Mouse (Mus musculus) telencephalon, adult 2 months (tissue): Measurements from ENCODE around the gene Cmah.
"Not testable (repeated sequence)": the region's sequence is repeated elsewhere in the genome, so short reads cannot be mapped to it uniquely, and the experiment has no call there.

Experiments
- DNase-seq: peaks from one replicate; pipeline ENCODE4 v3.0.0-alpha.2; 2011; ENCODE audit warnings: low read depth, low spot score

Cmah gene

GRCm38 (mm10) chr13:24340462-24340861, 13.3 kb downstream of the Cmah start:
- DNase-seq: no peak

- DNase-seq: no peak
Measured at GRCm38 (mm10) chr13:24342091-24342490, 14.9 kb downstream of the Cmah start.

GRCm38 (mm10) chr13:24353004-24353403, 25.8 kb downstream of the Cmah start:
- no peak for DNase-seq

- no peak for DNase-seq
Measured at GRCm38 (mm10) chr13:24354751-24355150, 27.5 kb downstream of the Cmah start.

- no peak for DNase-seq
Measured at GRCm38 (mm10) chr13:24359181-24359580, 32.0 kb downstream of the Cmah start.

GRCm38 (mm10) chr13:24365191-24365590, 38.0 kb downstream of the Cmah start:
- DNase-seq: no peak

GRCm38 (mm10) chr13:24372893-24373599, 45.8 kb downstream of the Cmah start:
- no peak for DNase-seq

GRCm38 (mm10) chr13:24374606-24375005, 47.4 kb downstream of the Cmah start:
- DNase-seq: not testable (repeated sequence)

- no peak for DNase-seq
Measured at GRCm38 (mm10) chr13:24375320-24376203, 48.4 kb downstream of the Cmah start.

- no peak for DNase-seq
Measured at GRCm38 (mm10) chr13:24380713-24381112, 53.5 kb downstream of the Cmah start.

GRCm38 (mm10) chr13:24383885-24384284, 56.7 kb downstream of the Cmah start:
- DNase-seq: no peak

- no peak for DNase-seq
Measured at GRCm38 (mm10) chr13:24391892-24392291, 64.7 kb downstream of the Cmah start.

- DNase-seq: no peak
Measured at GRCm38 (mm10) chr13:24392655-24393054, 65.5 kb downstream of the Cmah start.

GRCm38 (mm10) chr13:24393055-24393454, 65.9 kb downstream of the Cmah start:
- DNase-seq: no peak

- DNase-seq: no peak
Measured at GRCm38 (mm10) chr13:24395815-24396214, 68.6 kb downstream of the Cmah start.

GRCm38 (mm10) chr13:24397181-24397580, 70.0 kb downstream of the Cmah start:
- DNase-seq: no peak

GRCm38 (mm10) chr13:24398488-24398887, 71.3 kb downstream of the Cmah start:
- no peak for DNase-seq

GRCm38 (mm10) chr13:24401821-24402220, 74.6 kb downstream of the Cmah start:
- DNase-seq: not testable (repeated sequence)

- no peak for DNase-seq
Measured at GRCm38 (mm10) chr13:24403054-24403453, 75.8 kb downstream of the Cmah start.

GRCm38 (mm10) chr13:24406847-24407246, 79.6 kb downstream of the Cmah start:
- DNase-seq: no peak

- DNase-seq: no peak
Measured at GRCm38 (mm10) chr13:24414635-24415206, 87.5 kb downstream of the Cmah start.

- DNase-seq: no peak
Measured at GRCm38 (mm10) chr13:24415506-24416206, 88.5 kb downstream of the Cmah start.
